Mouse (Mus musculus) spleen, adult 2 months (tissue): ENCODE data around the gene Vangl1. TPM values are rescaled to one million over a fixed set of nuclear protein-coding genes. Genes with fewer than 3 reads are reported as not detected.

Experiments
- DNase-seq, 2 experiments: peaks; one replicate each; pipeline versions ENCODE4 v3.0.0 to v3.0.0-alpha.2; 2012 to 2021; ENCODE audit warnings: low spot score in 2 of 2, low read depth in 1 of 2
- H3K27ac ChIP-seq: fragments of 200-500 bp; 2 replicates; pipeline ENCODE4 v1.5.1; 2012; ENCODE audit warnings: low read length, inconsistent platforms; ENCODE audit not compliant: insufficient read depth
- H3K27me3 ChIP-seq: fragments of 200-500 bp; 2 replicates; pipeline ENCODE4 v1.6.1; 2012; ENCODE audit warnings: mild to moderate bottlenecking, moderate library complexity, low read length, inconsistent platforms; ENCODE audit not compliant: control insufficient read depth, insufficient read depth
- H3K36me3 ChIP-seq: fragments of 200-500 bp; 2 replicates; pipeline ENCODE4 v1.6.1; 2012; ENCODE audit warnings: mild to moderate bottlenecking, low read length, inconsistent platforms; ENCODE audit not compliant: control insufficient read depth, insufficient read depth
- H3K4me1 ChIP-seq: fragments of 200-500 bp; 2 replicates; pipeline ENCODE4 v1.6.1; 2011; ENCODE audit warnings: inconsistent platforms; ENCODE audit not compliant: control insufficient read depth, insufficient read depth, insufficient read length
- H3K4me3 ChIP-seq: fragments of 200-500 bp; 2 replicates; pipeline ENCODE4 v1.5.1; 2011; ENCODE audit warnings: mild to moderate bottlenecking, inconsistent platforms; ENCODE audit not compliant: insufficient read depth, insufficient read length; ENCODE audit errors: extremely low read depth
- CTCF ChIP-seq: fragments of 200-500 bp; IDR thresholded peaks from 2 replicates; pipeline ENCODE4 v1.5.1; 2011; ENCODE audit warnings: mild to moderate bottlenecking, inconsistent platforms; ENCODE audit not compliant: insufficient read depth, insufficient read length, insufficient replicate concordance; ENCODE audit errors: extremely low read depth
- POLR2A ChIP-seq: fragments of 200-500 bp; IDR thresholded peaks from 2 replicates; pipeline ENCODE4 v1.6.1; 2011; ENCODE audit warnings: low read depth, low read length, inconsistent platforms
- WGBS: fragments of 180-500 bp; shearing (Covaris S2); methylation state at CpG from one replicate; pipeline ENCODE4 v1.1.7; 2018; 5-methylcytosine and 5-hydroxymethylcytosine counted together
- polyA plus RNA-seq: library from polyadenylated mRNA; depleted of rRNA; stranded (reverse); fragments of >200 nt; gene quantifications from 2 replicates; pipeline ENCODE4 v1.2.3, GENCODE M21; 2012

Gene Vangl1
- polyA plus RNA-seq, 1 experiment = 18.2 TPM

GRCm38 (mm10) chr3:102140606-102141005 lies 63.9 kb downstream of the Vangl1 start:
- H3K27ac ChIP-seq = no peak overlapping the region
- H3K4me1 ChIP-seq = no peaks in the 10 kb centered on the region
- no peak for DNase-seq
- TF ChIP-seq POLR2A (no peak), CTCF (no peak)
- no peak overlapping the region for H3K4me3 ChIP-seq
- H3K27me3 ChIP-seq = no peaks in the 10 kb centered on the region
- WGBS = 88% methylated on average over 6 of the region's 6 CpGs
- H3K36me3 ChIP-seq = no peaks in the 10 kb centered on the region

GRCm38 (mm10) chr3:102138899-102139298 lies 65.6 kb downstream of the Vangl1 start:
- TF ChIP-seq POLR2A (no peak), CTCF (no peak)
- Histone ChIP-seq H3K4me3 (no peak overlapping the region), H3K27ac (no peak overlapping the region), H3K4me1 (no peaks in the 10 kb centered on the region), H3K27me3 (no peaks in the 10 kb centered on the region), H3K36me3 (no peaks in the 10 kb centered on the region)
- 87% methylated on average over 6 of the region's 6 CpGs for WGBS
- no peak for DNase-seq

GRCm38 (mm10) chr3:102137158-102137557 lies 67.3 kb downstream of the Vangl1 start:
- DNase-seq = no peak
- Histone ChIP-seq H3K36me3 (no peaks in the 10 kb centered on the region), H3K4me1 (no peaks in the 10 kb centered on the region), H3K27me3 (no peaks in the 10 kb centered on the region), H3K27ac (no peak overlapping the region), H3K4me3 (no peak overlapping the region)
- WGBS = 87% methylated on average over 10 of the region's 10 CpGs
- TF ChIP-seq CTCF (no peak), POLR2A (no peak)

GRCm38 (mm10) chr3:102135389-102136113 lies 68.9 kb downstream of the Vangl1 start:
- H3K27ac ChIP-seq = no peak overlapping the region
- no peaks in the 10 kb centered on the region for H3K4me1 ChIP-seq
- 30% methylated on average over 10 of the region's 10 CpGs for WGBS
- no peaks in the 10 kb centered on the region for H3K27me3 ChIP-seq
- TF ChIP-seq CTCF = no peak
- no peak for TF ChIP-seq POLR2A
- no peaks in the 10 kb centered on the region for H3K36me3 ChIP-seq
- H3K4me3 ChIP-seq = no peak overlapping the region
- no peak for DNase-seq

- DNase-seq = no peak
- Histone ChIP-seq H3K36me3 (no peaks in the 10 kb centered on the region), H3K4me3 (no peak overlapping the region), H3K4me1 (no peaks in the 10 kb centered on the region), H3K27ac (no peak overlapping the region), H3K27me3 (no peaks in the 10 kb centered on the region)
- TF ChIP-seq POLR2A (no peak), CTCF (no peak)
- 92% methylated on average over 9 of the region's 9 CpGs for WGBS
These were observed 72.7 kb downstream of the Vangl1 start for GRCm38 (mm10) chr3:102131627-102132324.

GRCm38 (mm10) chr3:102130478-102130877 lies 74.0 kb downstream of the Vangl1 start:
- TF ChIP-seq CTCF (no peak), POLR2A (no peak)
- 78% methylated on average over 6 of the region's 6 CpGs for WGBS
- no peak overlapping the region for H3K27ac ChIP-seq
- H3K4me3 ChIP-seq = no peak overlapping the region
- no peaks in the 10 kb centered on the region for H3K36me3 ChIP-seq
- H3K27me3 ChIP-seq = no peaks in the 10 kb centered on the region
- no peaks in the 10 kb centered on the region for H3K4me1 ChIP-seq
- no peak for DNase-seq

- 76% methylated on average over 2 of the region's 2 CpGs for WGBS
- Histone ChIP-seq H3K36me3 (no peaks in the 10 kb centered on the region), H3K27ac (no peak overlapping the region), H3K4me3 (no peak overlapping the region), H3K4me1 (no peaks in the 10 kb centered on the region), H3K27me3 (no peaks in the 10 kb centered on the region)
- DNase-seq = no peak
- TF ChIP-seq POLR2A (no peak), CTCF (no peak)
These were observed 76.3 kb downstream of the Vangl1 start for GRCm38 (mm10) chr3:102128242-102128641.
